26 mouse cellular contexts compared by ENCODE assay signal in genomic region chr1:41141992-41142391, GRCm38 (mm10).
"Had no signal": no experiment of that assay in that cellular context is flagged by ENCODE, and none has a peak within 500 bp of the region (broad histone marks: within the 10 kb centered on the region; RNA-seq: fewer than 3 reads in every experiment).

No protein-coding gene starts in this region.

- H3K4me1 ChIP-seq: heart, embryonic 13.5 days; heart, embryonic 15.5 days; intestine, embryonic 15.5 days; limb, embryonic 10.5 days; limb, embryonic 12.5 days; liver, embryonic 13.5 days had no signal

- H3K9me3 ChIP-seq: heart, embryonic 13.5 days; heart, embryonic 15.5 days; intestine, embryonic 15.5 days; limb, embryonic 10.5 days; limb, embryonic 12.5 days had no signal

- ATAC-seq: hindbrain, embryonic 16.5 days; inflammation-experienced regulatory T-cells, adult 6 months; intestine, embryonic 15.5 days; intestine, postnatal 0 days had no signal

- H3K27ac ChIP-seq: gastrocnemius, adult 2 months; heart, adult 2 months; heart, embryonic 13.5 days; heart, embryonic 15.5 days; hindbrain, embryonic 14.5 days; intestine, embryonic 15.5 days; layer of hippocampus, adult 2 months; left cerebral cortex, adult 2 months; limb, embryonic 10.5 days; limb, embryonic 12.5 days; liver, embryonic 13.5 days had no signal

- H3K4me3 ChIP-seq: gastrocnemius, adult 2 months; heart, adult 2 months; heart, embryonic 13.5 days; heart, embryonic 15.5 days; intestine, embryonic 15.5 days; layer of hippocampus, adult 2 months; left cerebral cortex, adult 2 months; limb, embryonic 10.5 days; limb, embryonic 12.5 days; liver, embryonic 13.5 days had no signal

- H3K27me3 ChIP-seq: heart, embryonic 13.5 days; heart, embryonic 15.5 days; intestine, embryonic 15.5 days; limb, embryonic 12.5 days; liver, embryonic 13.5 days had no signal

- DNase-seq: gastrocnemius, adult 2 months; gastrocnemius, postnatal 10 days; gastrocnemius, postnatal 36 days; heart, adult 2 months; heart, postnatal 14 days; heart, postnatal 36 days; kidney, adult 18-20 months; kidney, adult 8-10 months; kidney, postnatal 10 days; kidney, postnatal 25 days; kidney, postnatal 4 days; liver; liver, embryonic 13.5 days had no signal

- H3K36me3 ChIP-seq: heart, embryonic 13.5 days; heart, embryonic 15.5 days; intestine, embryonic 15.5 days; limb, embryonic 10.5 days; limb, embryonic 12.5 days; liver, embryonic 13.5 days had no signal

- H3K9ac ChIP-seq: heart, embryonic 13.5 days; heart, embryonic 15.5 days; hindbrain, embryonic 14.5 days; intestine, embryonic 15.5 days; limb, embryonic 12.5 days; liver, embryonic 13.5 days had no signal

- H3K4me2 ChIP-seq: heart, embryonic 11.5 days; heart, embryonic 13.5 days; heart, embryonic 15.5 days; hindbrain, embryonic 14.5 days; intestine, embryonic 15.5 days; limb, embryonic 12.5 days; liver, embryonic 11.5 days; liver, embryonic 13.5 days had no signal
